Mouse (Mus musculus) embryonic facial prominence, embryonic 14.5 days (tissue): Measurements from ENCODE around the gene Gm17622. TPM values are rescaled to one million over a fixed set of nuclear protein-coding genes. Genes with fewer than 3 reads are reported as not detected.
A peak's percentile ranks its signal among the peaks of the same experiment; 100 is the strongest.

ENCODE experiments used
- ATAC-seq: fragments of 200-750 bp; cut with Nextera tagmentation; 2 replicates; pipeline ENCODE4 v1.8.0; 2017; ENCODE audit warnings: low read depth, moderate number of reproducible peaks, moderate TSS enrichment
- DNase-seq: peaks from one replicate; pipeline ENCODE4 v3.0.0-alpha.2; 2015; ENCODE audit warnings: low spot score
- H3K27ac ChIP-seq: fragments of 300-500 bp; sonication (generic); replicated peaks from 2 replicates; pipeline ENCODE4 v1.5.1; 2014; ENCODE audit warnings: low read depth, mild to moderate bottlenecking, low read length, moderate library complexity
- H3K27me3 ChIP-seq: fragments of 300-500 bp; sonication (generic); replicated peaks from 2 replicates; pipeline ENCODE4 v1.6.1; 2014; ENCODE audit warnings: low read length; ENCODE audit not compliant: control insufficient read depth, insufficient read depth
- H3K36me3 ChIP-seq: fragments of 300-500 bp; sonication (generic); 2 replicates; pipeline ENCODE4 v1.6.1; 2014; ENCODE audit warnings: low read length, mixed read lengths; ENCODE audit not compliant: control insufficient read depth, insufficient read depth
- H3K4me1 ChIP-seq: fragments of 300-500 bp; sonication (generic); 2 replicates; pipeline ENCODE4 v1.6.1; 2014; ENCODE audit warnings: antibody characterized with exemption, low read length; ENCODE audit not compliant: control insufficient read depth, insufficient read depth
- H3K4me2 ChIP-seq: fragments of 300-500 bp; sonication (generic); 2 replicates; pipeline ENCODE4 v1.6.1; 2014; ENCODE audit warnings: low read depth, mild to moderate bottlenecking, low read length, moderate library complexity, mixed read lengths
- H3K4me3 ChIP-seq: fragments of 300-500 bp; sonication (generic); 2 replicates; pipeline ENCODE4 v1.5.1; 2014; ENCODE audit warnings: low read depth, mild to moderate bottlenecking, low read length
- H3K9ac ChIP-seq: fragments of 300-500 bp; sonication (generic); 2 replicates; pipeline ENCODE4 v1.6.1; 2014; ENCODE audit warnings: low read depth, mild to moderate bottlenecking, low read length, moderate library complexity, mixed read lengths
- H3K9me3 ChIP-seq: fragments of 300-500 bp; sonication (generic); 2 replicates; pipeline ENCODE4 v1.6.1; 2016; ENCODE audit warnings: low read length; ENCODE audit not compliant: control insufficient read depth
- WGBS: fragments of 180-500 bp; shearing (Covaris S2); extraction: QIAGEN DNeasy Blood & Tissue Kit; methylation state at CpG from one replicate; pipeline ENCODE4 v1.1.7; 2014; 5-methylcytosine and 5-hydroxymethylcytosine counted together
- polyA plus RNA-seq: library from polyadenylated mRNA; unstranded; fragments of >200 nt; fragmentation: Nextera tagmentation; extraction: Ambion mirVana; gene quantifications from 2 replicates; pipeline ENCODE4 v1.2.1, GENCODE M21; 2014

The Gm17622 gene
- polyA plus RNA-seq, 1 experiment from 2014 or later = not detected

GRCm38 (mm10) chr13:96514154-96514942, 23.8 kb downstream of the Gm17622 start:
- no peak overlapping the region for H3K9ac ChIP-seq
- 90% methylated on average over 5 of the region's 5 CpGs for WGBS
- H3K27me3 ChIP-seq = no peaks in the 10 kb centered on the region
- H3K9me3 ChIP-seq = no peaks in the 10 kb centered on the region
- H3K4me1 ChIP-seq = no peaks in the 10 kb centered on the region
- H3K4me2 ChIP-seq = no peak overlapping the region
- H3K4me3 ChIP-seq = no peak overlapping the region
- ATAC-seq (no peak), DNase-seq (peak; percentile 52)
- H3K36me3 ChIP-seq = peaks cover 10% of the 10 kb centered on the region; the same call in 1 of the 2 replicates
- no peak overlapping the region for H3K27ac ChIP-seq

DNA sequence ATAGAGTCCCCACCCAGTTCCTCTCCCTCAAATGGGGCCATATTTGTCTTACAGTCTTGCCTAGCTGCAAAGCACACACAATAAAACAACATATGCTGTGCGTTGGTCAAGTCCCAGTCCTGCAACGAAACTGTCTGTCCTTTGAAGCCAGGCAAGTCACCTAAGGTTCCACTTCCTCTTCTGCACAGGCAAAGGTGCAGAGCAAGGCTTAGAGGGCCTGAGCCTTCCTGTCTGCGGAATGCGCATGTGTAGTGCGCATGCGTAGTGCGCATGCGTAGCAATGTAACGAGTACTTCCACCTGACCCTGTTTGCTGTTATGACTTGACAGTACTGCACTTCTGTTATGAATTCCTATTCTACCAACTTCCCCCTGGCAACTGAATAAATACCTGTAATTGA, 25.7 kb downstream of the Gm17622 start:
- Histone ChIP-seq H3K9me3 (no peaks in the 10 kb centered on the region), H3K27me3 (no peaks in the 10 kb centered on the region), H3K36me3 (peaks cover 10% of the 10 kb centered on the region; the same call in 1 of the 2 replicates), H3K4me2 (no peak overlapping the region), H3K4me3 (no peak overlapping the region), H3K9ac (no peak overlapping the region), H3K27ac (no peak overlapping the region), H3K4me1 (no peaks in the 10 kb centered on the region)
- DNase-seq = no peak
- 93% methylated on average over 9 of the region's 9 CpGs for WGBS
- ATAC-seq = no peak

DNA sequence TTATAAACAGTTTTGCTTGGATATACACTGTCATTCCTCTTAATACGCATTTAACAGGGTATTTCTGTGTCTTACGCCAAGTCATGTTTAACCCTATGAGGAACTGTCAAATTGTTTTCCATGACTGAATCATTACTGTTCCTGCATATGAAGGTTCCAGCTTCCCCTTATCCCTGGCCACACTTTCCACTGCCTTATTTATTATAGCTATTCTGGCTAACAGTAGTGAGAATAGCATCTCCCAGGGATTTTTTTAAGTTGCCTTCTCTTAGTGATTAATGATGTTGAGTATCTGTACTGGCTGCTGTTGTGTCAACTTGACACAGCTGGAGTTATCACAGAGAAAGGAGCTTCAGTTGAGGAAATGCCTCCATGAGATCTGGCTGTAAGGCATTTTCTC, 26.8 kb downstream of the Gm17622 start:
- Histone ChIP-seq H3K27ac (no peak overlapping the region), H3K9me3 (no peaks in the 10 kb centered on the region), H3K9ac (no peak overlapping the region), H3K36me3 (peaks cover 10% of the 10 kb centered on the region; the same call in 1 of the 2 replicates), H3K4me2 (no peak overlapping the region), H3K4me3 (no peak overlapping the region), H3K27me3 (no peaks in the 10 kb centered on the region), H3K4me1 (no peaks in the 10 kb centered on the region)
- DNase-seq = no peak
- 72% methylated on average over 2 of the region's 2 CpGs for WGBS
- no peak for ATAC-seq

GRCm38 (mm10) chr13:96521294-96521693, 30.8 kb downstream of the Gm17622 start:
- WGBS = 91% methylated on average over 3 of the region's 3 CpGs
- no peak overlapping the region for H3K4me2 ChIP-seq
- peaks cover 2% of the 10 kb centered on the region; the same call in 1 of the 2 replicates for H3K36me3 ChIP-seq
- no peaks in the 10 kb centered on the region for H3K27me3 ChIP-seq
- no peak overlapping the region for H3K9ac ChIP-seq
- ATAC-seq (no peak), DNase-seq (no peak)
- H3K9me3 ChIP-seq = no peaks in the 10 kb centered on the region
- H3K4me3 ChIP-seq = no peak overlapping the region
- H3K27ac ChIP-seq = no peak overlapping the region
- no peaks in the 10 kb centered on the region for H3K4me1 ChIP-seq

- ATAC-seq = no peak
- H3K4me2 ChIP-seq = no peak overlapping the region
- 96% methylated on average over 3 of the region's 3 CpGs for WGBS
Measured at GRCm38 (mm10) chr13:96527022-96527421, 36.5 kb downstream of the Gm17622 start.

GRCm38 (mm10) chr13:96527856-96528255, 37.3 kb downstream of the Gm17622 start:
- no peak overlapping the region for H3K4me2 ChIP-seq
- no peaks in the 10 kb centered on the region for H3K36me3 ChIP-seq
- H3K9me3 ChIP-seq = peaks cover 15% of the 10 kb centered on the region; the same call in 1 of the 2 replicates
- H3K9ac ChIP-seq = no peak overlapping the region
- no peaks in the 10 kb centered on the region for H3K4me1 ChIP-seq
- no peaks in the 10 kb centered on the region for H3K27me3 ChIP-seq
- ATAC-seq (no peak), DNase-seq (no peak)
- H3K4me3 ChIP-seq = no peak overlapping the region
- WGBS = 89% methylated on average over 11 of the region's 11 CpGs
- no peak overlapping the region for H3K27ac ChIP-seq

More at GRCm38 (mm10) chr13:96527022-96527421, 36.5 kb downstream of the Gm17622 start:
- H3K4me1 ChIP-seq = no peaks in the 10 kb centered on the region
- no peak for DNase-seq
- H3K36me3 ChIP-seq = no peaks in the 10 kb centered on the region
- no peak overlapping the region for H3K27ac ChIP-seq
- no peak overlapping the region for H3K9ac ChIP-seq
- H3K4me3 ChIP-seq = no peak overlapping the region
- peaks cover 15% of the 10 kb centered on the region; the same call in 1 of the 2 replicates for H3K9me3 ChIP-seq
- no peaks in the 10 kb centered on the region for H3K27me3 ChIP-seq

DNA sequence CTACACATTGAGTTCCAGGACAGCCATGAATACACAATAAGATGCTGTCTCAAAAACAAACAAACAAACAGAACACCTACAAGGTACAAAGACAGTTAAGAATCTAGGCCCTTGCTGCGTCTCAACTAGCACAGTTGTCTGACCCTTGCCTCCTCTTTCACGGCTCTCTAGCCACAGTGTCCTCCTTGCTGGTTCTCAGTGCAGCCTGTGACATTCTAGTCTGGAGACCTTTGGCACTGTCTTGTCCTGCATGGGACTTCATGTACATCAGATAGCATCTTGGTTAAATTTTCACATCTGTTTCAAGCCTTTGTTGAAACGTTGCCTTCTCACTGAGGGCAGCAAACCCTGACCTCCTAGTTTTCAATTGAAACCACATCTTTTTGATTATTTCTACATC, 38.2 kb downstream of the Gm17622 start:
- ATAC-seq (no peak), DNase-seq (no peak)
- Histone ChIP-seq H3K9ac (no peak overlapping the region), H3K27me3 (no peaks in the 10 kb centered on the region), H3K4me1 (no peaks in the 10 kb centered on the region), H3K9me3 (peaks cover 15% of the 10 kb centered on the region; the same call in 1 of the 2 replicates), H3K27ac (no peak overlapping the region), H3K4me2 (no peak overlapping the region), H3K36me3 (no peaks in the 10 kb centered on the region), H3K4me3 (no peak overlapping the region)
- WGBS = 75% methylated on average over 3 of the region's 3 CpGs

- Histone ChIP-seq H3K27me3 (no peaks in the 10 kb centered on the region), H3K4me3 (no peak overlapping the region), H3K27ac (no peak overlapping the region), H3K9me3 (peaks cover 15% of the 10 kb centered on the region; the same call in 1 of the 2 replicates), H3K4me2 (no peak overlapping the region), H3K4me1 (no peaks in the 10 kb centered on the region), H3K9ac (no peak overlapping the region), H3K36me3 (no peaks in the 10 kb centered on the region)
- no peak for DNase-seq
- WGBS = 92% methylated on average over 3 of the region's 3 CpGs
- ATAC-seq = no peak
Measured at GRCm38 (mm10) chr13:96529542-96529941, 39.0 kb downstream of the Gm17622 start.

DNA sequence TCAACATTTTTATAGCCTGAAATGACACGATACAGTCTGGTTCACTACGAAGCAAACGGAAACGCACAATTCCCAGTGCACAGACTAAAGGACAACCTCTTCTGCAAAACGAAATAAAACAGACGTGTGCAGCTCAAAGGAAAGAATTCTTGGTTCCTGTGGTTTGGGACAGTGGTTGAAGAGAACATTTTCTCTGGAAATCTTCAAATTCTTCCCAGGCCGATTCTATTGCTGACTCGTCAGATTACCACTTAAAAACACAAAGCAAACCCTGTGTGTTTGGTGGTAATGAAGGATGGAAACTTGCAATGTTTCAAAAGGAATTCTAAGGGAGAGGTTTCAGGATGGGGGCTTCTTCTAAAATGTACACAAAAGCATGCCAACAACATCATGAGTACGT, 39.5 kb downstream of the Gm17622 start:
- WGBS = 75% methylated on average over 9 of the region's 9 CpGs
- Histone ChIP-seq H3K4me3 (no peak overlapping the region), H3K4me2 (no peak overlapping the region), H3K4me1 (no peaks in the 10 kb centered on the region), H3K27ac (no peak overlapping the region; the same call in 1 of the 2 replicates), H3K9ac (no peak overlapping the region), H3K27me3 (no peaks in the 10 kb centered on the region), H3K9me3 (peaks cover 15% of the 10 kb centered on the region; the same call in 1 of the 2 replicates), H3K36me3 (no peaks in the 10 kb centered on the region)
- ATAC-seq (no peak), DNase-seq (peak; percentile 46)
